Mouse (Mus musculus): ENCODE data around the gene Prr15l. TPM values are rescaled to one million over a fixed set of nuclear protein-coding genes. Genes with fewer than 3 reads are reported as not detected.

Prr15l gene
- 0.52 TPM for polyA plus RNA-seq (2014; fragmentation: Illumina TruSeq; extraction: RNeasy Lipid Tissue Mini Kit (QIAGEN cat#74804); ENCODE audit: low read depth, low replicate concordance)

GRCm38 (mm10) chr11:96928088-96928487, at the start of gene Prr15l:
Prr15l (plus strand) TSS chr11:96928104.

GRCm38 (mm10) chr11:96916044-96916884, 11.6 kb upstream of the Prr15l start, which contains the start of gene Cdk5rap3:
Cdk5rap3 (minus strand) TSS chr11:96916496.

GRCm38 (mm10) chr11:96943746-96944304, 15.9 kb downstream of the Prr15l start, which contains the start of gene Pnpo:
Pnpo (minus strand) TSS chr11:96943986.

GRCm38 (mm10) chr11:96982859-96983258, 55.0 kb downstream of the Prr15l start, which contains the start of gene Sp2:
Sp2 (minus strand) TSS chr11:96982959.

Other genes starting within 250 kb of the Prr15l start
- 5.7 TPM for gene Snx11, start 150.5 kb upstream of the Prr15l start, polyA plus RNA-seq (2014; fragmentation: Illumina TruSeq; extraction: RNeasy Lipid Tissue Mini Kit (QIAGEN cat#74804); ENCODE audit: low read depth, low replicate concordance)
- gene Cbx1, start 139.0 kb upstream of the Prr15l start, polyA plus RNA-seq (2014; fragmentation: Illumina TruSeq; extraction: RNeasy Lipid Tissue Mini Kit (QIAGEN cat#74804); ENCODE audit: low read depth, low replicate concordance) = 66.1 TPM
- 24.3 TPM for gene Nfe2l1, start 98.1 kb upstream of the Prr15l start, polyA plus RNA-seq (2014; fragmentation: Illumina TruSeq; extraction: RNeasy Lipid Tissue Mini Kit (QIAGEN cat#74804); ENCODE audit: low read depth, low replicate concordance)
- 4.2 TPM for gene Copz2, start 78.2 kb upstream of the Prr15l start, polyA plus RNA-seq (2014; fragmentation: Illumina TruSeq; extraction: RNeasy Lipid Tissue Mini Kit (QIAGEN cat#74804); ENCODE audit: low read depth, low replicate concordance)
- 41.9 TPM for gene Cdk5rap3, start 11.6 kb upstream of the Prr15l start, polyA plus RNA-seq (2014; fragmentation: Illumina TruSeq; extraction: RNeasy Lipid Tissue Mini Kit (QIAGEN cat#74804); ENCODE audit: low read depth, low replicate concordance)
- gene Pnpo, start 15.9 kb downstream of the Prr15l start, polyA plus RNA-seq (2014; fragmentation: Illumina TruSeq; extraction: RNeasy Lipid Tissue Mini Kit (QIAGEN cat#74804); ENCODE audit: low read depth, low replicate concordance) = 0.91 TPM
- 4.1 TPM for gene Sp2, start 54.9 kb downstream of the Prr15l start, polyA plus RNA-seq (2014; fragmentation: Illumina TruSeq; extraction: RNeasy Lipid Tissue Mini Kit (QIAGEN cat#74804); ENCODE audit: low read depth, low replicate concordance)
- 0.07 TPM for gene Sp6, start 85.3 kb downstream of the Prr15l start, polyA plus RNA-seq (2014; fragmentation: Illumina TruSeq; extraction: RNeasy Lipid Tissue Mini Kit (QIAGEN cat#74804); ENCODE audit: low read depth, low replicate concordance)
- gene Scrn2, start 101.8 kb downstream of the Prr15l start, polyA plus RNA-seq (2014; fragmentation: Illumina TruSeq; extraction: RNeasy Lipid Tissue Mini Kit (QIAGEN cat#74804); ENCODE audit: low read depth, low replicate concordance) = not detected
- gene Lrrc46, start 113.3 kb downstream of the Prr15l start, polyA plus RNA-seq (2014; fragmentation: Illumina TruSeq; extraction: RNeasy Lipid Tissue Mini Kit (QIAGEN cat#74804); ENCODE audit: low read depth, low replicate concordance) = 311 TPM
- gene Mrpl10, start 113.5 kb downstream of the Prr15l start, polyA plus RNA-seq (2014; fragmentation: Illumina TruSeq; extraction: RNeasy Lipid Tissue Mini Kit (QIAGEN cat#74804); ENCODE audit: low read depth, low replicate concordance) = 8.1 TPM
- 0.88 TPM for gene Osbpl7, start 122.5 kb downstream of the Prr15l start, polyA plus RNA-seq (2014; fragmentation: Illumina TruSeq; extraction: RNeasy Lipid Tissue Mini Kit (QIAGEN cat#74804); ENCODE audit: low read depth, low replicate concordance)
- gene Tbx21, start 187.2 kb downstream of the Prr15l start, polyA plus RNA-seq (2014; fragmentation: Illumina TruSeq; extraction: RNeasy Lipid Tissue Mini Kit (QIAGEN cat#74804); ENCODE audit: low read depth, low replicate concordance) = not detected
- gene Tbkbp1, start 223.4 kb downstream of the Prr15l start, polyA plus RNA-seq (2014; fragmentation: Illumina TruSeq; extraction: RNeasy Lipid Tissue Mini Kit (QIAGEN cat#74804); ENCODE audit: low read depth, low replicate concordance) = not detected